Mouse (Mus musculus): ENCODE data around the gene Atp6v0c.

DNA sequence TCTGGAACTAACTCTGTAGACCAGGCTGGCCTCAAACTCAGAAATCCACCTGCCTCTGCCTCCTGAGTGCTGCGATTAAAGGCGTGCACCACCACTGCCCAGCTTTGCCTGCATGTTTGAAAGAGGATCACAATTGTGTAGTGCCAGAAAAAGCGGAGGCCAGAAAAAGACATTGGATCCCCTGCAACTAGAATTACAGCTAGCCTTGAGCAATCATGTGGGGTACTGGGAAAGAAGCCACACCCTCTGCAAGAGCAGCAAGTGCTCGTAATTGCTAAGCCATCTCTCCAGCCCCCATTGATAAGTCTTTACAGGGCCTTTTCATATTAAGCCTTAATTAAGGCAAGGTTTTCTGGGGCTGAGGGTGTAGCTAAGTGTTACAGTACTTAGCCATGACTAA is 22.0 kb upstream of the Atp6v0c start:
- TF ChIP-seq POLR2A (IDR thresholded peaks at IDR 0.05; ENCODE audit: borderline replicate concordance, extremely low read depth, insufficient read depth, insufficient read length, poor library complexity, severe bottlenecking) (no peak), CTCF (IDR thresholded peaks at IDR 0.05; ENCODE audit: borderline replicate concordance, extremely low read depth, insufficient read depth, insufficient read length) (no peak)

Measured in brain, embryonic 14.5 days (tissue).